In genomic region chr9:117710966-117711365, GRCm38 (mm10) we compare ENCODE assay signal across 18 mouse cellular contexts.
DNase-seq lines count a peak whose midpoint lies in the region; ATAC-seq lines count a peak whose summit lies in the region.
"Had no signal": no experiment of that assay in that cellular context is flagged by ENCODE, and none has a peak within 500 bp of the region (broad histone marks: within the 10 kb centered on the region; RNA-seq: fewer than 3 reads in every experiment).

No protein-coding gene starts in this region.

- no peak overlapping the region for H3K27ac ChIP-seq in heart, embryonic 12.5 days (ENCODE audit: poor library complexity, severe bottlenecking)

- DNase-seq in heart, adult 11 months, result peak; percentile 78
- DNase-seq: adrenal gland, adult 2 months; adrenal gland, adult 8-10 months; adrenal gland, postnatal 10 days; adrenal gland, postnatal 14 days; adrenal gland, postnatal 25 days; adrenal gland, postnatal 36 days; B cell, adult 2 months; cerebellum, adult 11 months; cerebellum, adult 11-12 months; cerebellum, adult 18-20 months; cerebellum, adult 2 months had no signal

- no peak for ATAC-seq in heart, embryonic 12.5 days (ENCODE audit: insufficient number of reproducible peaks, low FRiP score)
- ATAC-seq: activated CD4-positive, CD25-positive, alpha-beta regulatory T cell, adult 4 months; CD4-positive, CD25-positive, alpha-beta regulatory T cell, adult 4 months; Patski had no signal

- no peaks in the 10 kb centered on the region for H3K9me3 ChIP-seq in heart, embryonic 12.5 days (replicated peaks)

- no peaks in the 10 kb centered on the region for H3K36me3 ChIP-seq in heart, embryonic 12.5 days
- H3K36me3 ChIP-seq: G1E had no signal

- H3K9ac ChIP-seq in heart, embryonic 12.5 days, result no peak overlapping the region

- H3K27me3 ChIP-seq in heart, embryonic 12.5 days (replicated peaks), result no peaks in the 10 kb centered on the region
- H3K27me3 ChIP-seq: CH12.LX, Patski had no signal

- 89% methylated on average over 9 of the region's 9 CpGs for WGBS in heart, embryonic 12.5 days

- H3K4me2 ChIP-seq in heart, embryonic 12.5 days, result no peak overlapping the region

- no peak overlapping the region for H3K4me3 ChIP-seq in heart, embryonic 12.5 days

- no peaks in the 10 kb centered on the region for H3K4me1 ChIP-seq in heart, embryonic 12.5 days (replicated peaks)
